Mouse (Mus musculus): ENCODE measurements around the gene Nop9. TPM values are rescaled to one million over a fixed set of nuclear protein-coding genes. Genes with fewer than 3 reads are reported as not detected.
A peak's percentile ranks its signal among the peaks of the same experiment; 100 is the strongest.

The Nop9 gene
- 1 to 10 TPM; 9.0 to 9.4 TPM for total RNA-seq (2021)
- long read RNA-seq, experiment 1, transcript Nop9-201 (10 exons, 3,694 nt), result major isoform, 55 of 58 reads
- long read RNA-seq, experiment 1, partial matches to known transcripts, result 1 of 58 reads
- long read RNA-seq, experiment 1, other reads (novel, unspliced or antisense), result 2 of 58 reads
- long read RNA-seq, experiment 2, transcript Nop9-201 (10 exons, 3,694 nt), result major isoform, 38 of 39 reads
- long read RNA-seq, experiment 2, partial matches to known transcripts, result 1 of 39 reads
- long read RNA-seq, experiment 2, other reads (novel, unspliced or antisense), result 0 of 39 reads

DNA sequence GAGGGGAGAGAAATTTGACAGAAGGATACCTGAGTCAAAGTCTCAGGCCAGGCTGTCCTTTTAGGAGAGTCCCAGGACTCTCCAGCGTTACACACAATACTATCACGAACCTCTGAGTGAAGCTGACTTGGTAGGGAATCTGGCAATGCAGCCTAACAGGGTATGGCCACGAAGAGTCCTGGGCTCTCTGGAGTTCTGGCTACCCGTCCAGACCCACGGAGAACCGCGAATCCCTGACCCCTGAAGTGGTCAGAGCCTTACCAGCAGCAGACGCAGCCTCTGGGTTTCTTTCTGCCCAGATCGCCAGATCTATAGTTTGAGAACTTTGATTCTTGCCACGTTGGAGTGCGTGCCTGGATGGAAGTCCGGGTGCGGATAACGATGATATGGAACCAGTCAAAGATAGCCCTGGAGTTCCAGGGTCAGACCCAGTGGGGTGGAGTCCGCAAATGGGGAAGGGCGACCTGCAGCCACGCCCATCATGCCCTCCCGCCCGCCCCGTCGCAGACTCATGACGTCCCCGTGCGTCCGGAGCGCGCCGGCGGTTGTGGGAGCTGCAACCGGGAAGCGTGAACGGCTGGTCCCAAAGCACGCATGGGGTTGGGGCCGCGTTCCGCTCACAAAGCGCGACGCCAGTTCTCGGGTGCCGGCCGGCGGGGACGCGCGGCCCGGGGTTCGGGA lies at the start of gene Nop9, which contains the start of gene Dhrs1:
Nop9 (plus strand) TSS at position 514 of the 681 bp plus-strand sequence.
Dhrs1 (minus strand) TSS at position 511 of the 681 bp plus-strand sequence.
- peak; percentile 85 for DNase-seq (ENCODE audit: low spot score)

GRCm38 (mm10) chr14:55697226-55697625 lies 48.3 kb upstream of the Nop9 start:
- DNase-seq (ENCODE audit: low spot score), result no peak

GRCm38 (mm10) chr14:55701131-55701530 lies 44.4 kb upstream of the Nop9 start:
- DNase-seq (ENCODE audit: low spot score), result no peak

GRCm38 (mm10) chr14:55702761-55703160 lies 42.7 kb upstream of the Nop9 start:
- DNase-seq (ENCODE audit: low spot score), result no peak

DNA sequence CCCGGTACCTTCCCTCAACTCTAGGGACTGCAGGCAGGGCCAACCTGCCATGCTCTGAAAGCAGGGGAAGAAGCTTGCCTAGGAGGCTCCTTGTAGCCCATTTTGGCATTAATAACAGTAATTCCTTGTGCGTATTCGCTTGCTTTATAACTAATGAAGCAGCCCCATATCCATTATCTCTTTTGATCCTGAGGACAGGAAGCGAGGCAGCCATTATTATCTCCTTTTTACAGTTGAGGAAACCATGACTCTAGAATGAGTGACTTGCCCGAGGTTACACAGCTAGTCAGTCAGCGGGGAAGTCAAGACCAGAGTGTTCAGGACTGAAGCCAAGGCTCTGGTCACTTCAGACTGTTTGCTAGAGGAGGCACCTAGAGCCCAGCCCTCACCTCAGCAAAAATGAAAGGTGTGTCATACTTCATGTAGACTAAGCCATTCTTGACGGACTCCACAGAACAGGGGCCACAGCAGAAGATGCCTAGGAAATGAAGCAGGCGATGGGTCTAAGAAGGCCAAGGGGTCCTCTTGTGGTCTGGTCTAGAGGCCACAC lies 39.4 kb upstream of the Nop9 start:
- DNase-seq (ENCODE audit: low spot score), result no peak

DNA sequence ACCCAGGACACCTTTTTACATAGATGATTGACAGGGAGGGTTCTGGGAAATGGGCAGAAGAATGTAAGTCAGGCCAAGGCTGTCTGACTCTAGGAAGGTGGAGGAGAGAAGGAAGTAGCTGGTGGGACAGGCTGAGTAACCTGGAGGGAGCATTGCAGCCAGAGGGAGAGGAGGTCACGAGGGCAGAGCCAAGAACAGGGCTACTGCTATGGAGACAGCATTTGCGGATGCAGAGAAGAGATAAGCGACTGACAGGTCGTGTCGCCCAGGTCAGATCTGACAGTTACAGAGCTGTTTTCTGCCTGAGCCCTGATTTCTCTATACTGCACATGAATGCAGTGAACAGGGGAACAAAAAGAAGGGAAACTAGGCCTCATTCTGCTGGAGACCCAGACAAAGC lies 38.1 kb upstream of the Nop9 start:
- DNase-seq (ENCODE audit: low spot score), result no peak

- no peak for DNase-seq (ENCODE audit: low spot score)
These were observed 36.0 kb upstream of the Nop9 start for GRCm38 (mm10) chr14:55709509-55709908.

GRCm38 (mm10) chr14:55711786-55712185 lies 33.7 kb upstream of the Nop9 start:
- no peak for DNase-seq (ENCODE audit: low spot score)

- DNase-seq (ENCODE audit: low spot score), result peak; percentile 18
These were observed 32.3 kb upstream of the Nop9 start for GRCm38 (mm10) chr14:55713007-55713728.

- no peak for DNase-seq (ENCODE audit: low spot score)
These were observed 31.8 kb upstream of the Nop9 start, which contains the start of gene Tgm1 for GRCm38 (mm10) chr14:55713729-55714122. TSS of gene Tgm1 (minus strand) at chr14:55713926.

- no peak for DNase-seq (ENCODE audit: low spot score)
These were observed 30.6 kb upstream of the Nop9 start for GRCm38 (mm10) chr14:55714893-55715292.

DNA sequence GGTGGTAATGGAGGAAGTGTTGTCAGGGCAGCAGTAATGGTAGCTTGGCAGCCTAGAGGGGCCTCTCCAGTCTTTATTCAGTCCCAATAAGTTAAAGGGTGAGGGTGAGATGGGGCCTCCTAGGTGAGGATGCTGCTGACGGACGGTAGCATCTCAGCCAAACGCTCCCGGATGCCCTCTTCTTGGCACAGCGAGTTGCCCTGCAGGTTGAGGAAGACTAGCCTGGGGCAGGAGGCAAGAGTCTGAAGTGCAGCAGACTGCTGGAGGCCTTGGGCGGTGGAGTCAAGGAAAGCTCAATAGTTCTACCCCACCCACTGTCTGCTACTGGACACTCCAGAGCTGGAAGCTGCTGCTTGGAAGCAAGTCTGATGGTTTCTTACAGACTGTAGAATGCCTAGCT lies 29.2 kb upstream of the Nop9 start:
- DNase-seq (ENCODE audit: low spot score), result no peak

DNA sequence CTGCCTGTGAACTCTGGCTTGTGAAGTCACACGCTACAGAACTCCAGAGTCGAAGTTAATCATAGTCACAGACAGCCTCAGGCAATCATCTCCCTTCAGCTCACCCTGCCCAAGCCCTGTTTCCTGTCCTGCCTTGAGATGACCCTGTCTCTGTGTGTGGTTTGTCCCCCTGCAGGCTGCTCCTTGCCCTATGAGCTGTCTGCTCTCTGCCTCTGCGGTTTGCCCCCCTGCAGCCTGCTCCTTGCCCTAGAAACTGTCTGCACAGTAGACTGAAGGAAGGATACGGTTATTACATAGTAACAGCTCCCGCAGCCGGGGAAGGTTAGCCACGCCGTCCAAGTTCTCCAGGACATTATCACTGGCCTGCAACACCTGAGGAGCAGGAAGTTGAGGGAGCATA lies 28.6 kb upstream of the Nop9 start:
- no peak for DNase-seq (ENCODE audit: low spot score)

GRCm38 (mm10) chr14:55719737-55720136 lies 25.8 kb upstream of the Nop9 start:
- DNase-seq (ENCODE audit: low spot score), result no peak

GRCm38 (mm10) chr14:55720666-55721065 lies 24.8 kb upstream of the Nop9 start:
- DNase-seq (ENCODE audit: low spot score), result no peak

- no peak for DNase-seq (ENCODE audit: low spot score)
These were observed 24.4 kb upstream of the Nop9 start for GRCm38 (mm10) chr14:55721076-55721475.

- peak; percentile 88 for DNase-seq (ENCODE audit: low spot score)
These were observed 23.6 kb upstream of the Nop9 start, which contains the start of gene Rabggta for GRCm38 (mm10) chr14:55721700-55722437. TSS of gene Rabggta (minus strand) at chr14:55722263.

- DNase-seq (ENCODE audit: low spot score), result no peak
These were observed 23.0 kb upstream of the Nop9 start for GRCm38 (mm10) chr14:55722438-55722945.

DNA sequence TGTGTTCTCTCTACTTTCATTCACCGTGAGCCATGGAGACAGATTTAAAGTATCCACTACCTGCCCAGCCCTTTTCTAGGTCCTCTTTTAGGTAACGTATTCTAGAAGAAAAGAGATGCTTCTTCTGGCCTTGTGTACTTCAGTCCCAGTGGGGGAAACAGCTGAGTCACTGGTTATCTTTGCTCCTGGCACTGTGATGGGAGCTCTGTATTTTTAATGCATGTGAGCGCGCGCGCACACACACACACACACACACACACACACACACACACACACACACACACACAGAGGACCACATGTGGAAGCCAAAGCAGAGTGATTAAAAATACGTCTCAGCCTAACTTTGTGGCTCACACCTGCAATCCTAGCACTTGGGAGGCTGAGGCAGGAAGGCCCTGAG lies 22.1 kb upstream of the Nop9 start:
- DNase-seq (ENCODE audit: low spot score), result no peak

DNA sequence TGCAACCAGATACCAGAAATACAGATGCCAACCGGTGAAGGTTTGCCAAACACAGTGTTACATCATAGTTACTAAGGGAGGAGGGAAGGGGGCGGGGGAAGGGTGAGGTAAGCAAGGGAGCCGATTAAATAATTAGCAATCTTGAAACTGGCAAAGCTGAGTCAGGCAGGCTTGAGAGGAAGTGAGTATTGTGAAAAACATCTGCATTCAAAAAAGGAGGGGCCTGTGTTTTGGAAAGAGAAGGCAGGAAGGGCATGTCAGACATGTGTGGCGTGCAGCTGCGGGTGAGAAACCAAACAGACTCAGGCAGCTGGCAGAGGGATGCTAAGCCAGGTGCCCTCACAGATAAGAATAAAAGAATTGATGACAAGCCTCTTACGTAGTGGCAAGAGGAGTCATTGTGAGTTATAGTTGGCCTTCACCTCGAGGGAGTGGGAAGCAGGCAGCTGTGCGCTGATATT lies 21.1 kb upstream of the Nop9 start:
- DNase-seq (ENCODE audit: low spot score), result peak; percentile 21

DNA sequence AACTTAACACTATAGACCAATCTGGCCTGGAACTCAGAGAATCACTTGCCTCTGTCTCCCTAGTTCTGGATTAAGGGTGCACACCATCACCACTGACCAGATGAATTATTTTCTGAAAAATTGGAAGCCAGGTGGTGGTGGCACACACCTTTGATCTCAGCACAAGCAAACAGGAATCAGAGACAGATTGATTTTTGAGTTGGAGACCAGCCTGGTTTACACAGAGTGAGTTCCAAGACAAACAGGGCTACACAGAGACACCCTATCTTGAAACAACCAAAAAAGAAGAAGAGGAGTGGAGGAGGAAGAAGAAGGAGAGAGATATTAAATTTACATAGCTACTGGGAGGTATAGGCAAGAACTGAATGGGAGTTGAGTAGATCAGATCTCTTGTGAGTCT lies 19.2 kb upstream of the Nop9 start:
- DNase-seq (ENCODE audit: low spot score), result no peak

Measured in gastrocnemius, adult 18-20 months (tissue).